Mouse (Mus musculus) layer of hippocampus, adult 18-20 months (tissue): Measurements from ENCODE around the gene Gm49369. TPM values are rescaled to one million over a fixed set of nuclear protein-coding genes. Genes with fewer than 3 reads are reported as not detected.
"Not testable (repeated sequence)": the region's sequence is repeated elsewhere in the genome, so short reads cannot be mapped to it uniquely, and the experiment has no call there.

Source experiments
- DNase-seq, 2 experiments: peaks; one replicate each; pipeline ENCODE4 v3.0.0; 2022; ENCODE audit warnings: low spot score in 2 of 2
- total RNA-seq, 2 experiments: library from RNA; stranded (reverse); gene quantifications; 2 replicates each; pipeline ENCODE4 v1.2.3; 2021

Gene Gm49369
- total RNA-seq, 2 experiments from 2014 or later: 0.94 to 6.7 TPM

- DNase-seq: no peak
Measured at GRCm38 (mm10) chr7:142330271-142330724, 52.2 kb downstream of the Gm49369 start.

- DNase-seq: no peak
Measured at GRCm38 (mm10) chr7:142328507-142328906, 54.0 kb downstream of the Gm49369 start.

GRCm38 (mm10) chr7:142326714-142327445 lies 55.6 kb downstream of the Gm49369 start:
- no peak for DNase-seq

- DNase-seq: no peak
Measured at GRCm38 (mm10) chr7:142323396-142324117, 58.9 kb downstream of the Gm49369 start.

- no peak for DNase-seq
Measured at GRCm38 (mm10) chr7:142322641-142323040, 59.8 kb downstream of the Gm49369 start.

- not testable (repeated sequence) for DNase-seq
Measured at GRCm38 (mm10) chr7:142321637-142322306, 60.7 kb downstream of the Gm49369 start.

Other genes starting within 250 kb of the Gm49369 start
- not detected for gene Gm39115, start 246.6 kb downstream of the Gm49369 start, total RNA-seq
- gene Gm45337, start 238.1 kb downstream of the Gm49369 start, total RNA-seq: not detected
- not detected for gene Gm29735, start 225.6 kb downstream of the Gm49369 start, total RNA-seq
- not detected for gene Gm4553, start 216.9 kb downstream of the Gm49369 start, total RNA-seq
- gene Krtap5-2, start 206.7 kb downstream of the Gm49369 start, total RNA-seq: not detected
- gene Gm10153, start 192.3 kb downstream of the Gm49369 start, total RNA-seq: not detected
- not detected for gene Krtap5-3, start 181.3 kb downstream of the Gm49369 start, total RNA-seq
- not detected for gene Gm7579, start 170.8 kb downstream of the Gm49369 start, total RNA-seq
- not detected for gene Krtap5-5, start 152.7 kb downstream of the Gm49369 start, total RNA-seq
- gene Gm40460, start 141.6 kb downstream of the Gm49369 start, total RNA-seq: not detected
- not detected for gene Gm2431, start 124.3 kb downstream of the Gm49369 start, total RNA-seq
- not detected for gene Gm4559, start 108.3 kb downstream of the Gm49369 start, total RNA-seq
- not detected for gene Krtap5-1, start 85.5 kb downstream of the Gm49369 start, total RNA-seq
- not detected for gene Krtap5-4, start 79.1 kb downstream of the Gm49369 start, total RNA-seq
- gene Ifitm10, start 8.9 kb downstream of the Gm49369 start, total RNA-seq: 10 to 100 TPM; 36.8 to 37.1 TPM
- 100 to 1,000 TPM; 303 to 349 TPM for gene Ctsd, start 5.4 kb upstream of the Gm49369 start, total RNA-seq
- not detected for gene Syt8, start 52.2 kb upstream of the Gm49369 start, total RNA-seq
- gene Tnni2, start 59.1 kb upstream of the Gm49369 start, total RNA-seq: 1 to 10 TPM in 1 of 2 experiments, not detected in 1; 1.2 TPM
- 1 to 10 TPM; 2.6 to 3.1 TPM for gene Lsp1, start 78.1 kb upstream of the Gm49369 start, total RNA-seq
- gene Tnnt3, start 116.2 kb upstream of the Gm49369 start, total RNA-seq: not detected
- gene Mrpl23, start 150.0 kb upstream of the Gm49369 start, total RNA-seq: 1 to 10 TPM; 6.8 to 8.4 TPM